Mouse (Mus musculus): ENCODE measurements at regions not wholly inside any gene's neighbourhood (a gene's known extent, or its start where the extent isn't known, plus 50 kb on each side); places are given as distances from the start of the nearest gene placed in this dataset.

GRCm38 (mm10) chr3:21404058-21404457 is 672.4 kb upstream of the Tbl1xr1 start:
- Histone ChIP-seq H3K27me3 (ENCODE audit: control insufficient read depth, insufficient read depth, low read length) (no peaks in the 10 kb centered on the region), H3K4me2 (replicated peaks; ENCODE audit: low read depth) (no peak overlapping the region), H3K4me1 (replicated peaks; ENCODE audit: control insufficient read depth, insufficient read depth) (no peaks in the 10 kb centered on the region), H3K9ac (ENCODE audit: low read length) (no peak overlapping the region), H3K4me3 (ENCODE audit: low read depth, low read length) (no peak overlapping the region), H3K9me3 (ENCODE audit: control insufficient read depth, low read length) (no peaks in the 10 kb centered on the region), H3K27ac (replicated peaks) (no peak overlapping the region), H3K36me3 (ENCODE audit: control insufficient read depth, insufficient read depth, low read length) (no peaks in the 10 kb centered on the region)
- ATAC-seq (ENCODE audit: low FRiP score, low TSS enrichment) (no peak), DNase-seq (ENCODE audit: low spot score) (no peak)
- 50% methylated on average over 3 of the region's 3 CpGs for WGBS
- TF ChIP-seq CTCF (IDR thresholded peaks at IDR 0.05; ENCODE audit: low read depth), result no peak
- no peak for TF ChIP-seq EP300 (optimal IDR thresholded peaks at IDR 0.05)

- no peaks in the 10 kb centered on the region for H3K27me3 ChIP-seq (ENCODE audit: control insufficient read depth, insufficient read depth, low read length)
- no peak overlapping the region for H3K4me2 ChIP-seq (replicated peaks; ENCODE audit: low read depth)
- no peak overlapping the region for H3K4me3 ChIP-seq (ENCODE audit: low read depth, low read length)
- no peak overlapping the region for H3K9ac ChIP-seq (ENCODE audit: low read length)
- TF ChIP-seq EP300 (optimal IDR thresholded peaks at IDR 0.05), result no peak
- TF ChIP-seq CTCF (IDR thresholded peaks at IDR 0.05; ENCODE audit: low read depth), result no peak
- H3K4me1 ChIP-seq (replicated peaks; ENCODE audit: control insufficient read depth, insufficient read depth), result no peaks in the 10 kb centered on the region
- 82% methylated on average over 5 of the region's 5 CpGs for WGBS
- H3K9me3 ChIP-seq (ENCODE audit: control insufficient read depth, low read length), result no peaks in the 10 kb centered on the region
- no peak for ATAC-seq (ENCODE audit: low FRiP score, low TSS enrichment)
- H3K36me3 ChIP-seq (ENCODE audit: control insufficient read depth, insufficient read depth, low read length), result no peaks in the 10 kb centered on the region
- H3K27ac ChIP-seq (replicated peaks), result no peak overlapping the region
- DNase-seq (ENCODE audit: low spot score), result no peak
Observed at GRCm38 (mm10) chr3:21407077-21407476, 669.4 kb upstream of the Tbl1xr1 start.

GRCm38 (mm10) chr3:21412010-21412409 is 664.4 kb upstream of the Tbl1xr1 start:
- 80% methylated on average over 2 of the region's 2 CpGs for WGBS
- Histone ChIP-seq H3K9ac (ENCODE audit: low read length) (no peak overlapping the region), H3K36me3 (ENCODE audit: control insufficient read depth, insufficient read depth, low read length) (no peaks in the 10 kb centered on the region), H3K4me2 (replicated peaks; ENCODE audit: low read depth) (no peak overlapping the region), H3K27me3 (ENCODE audit: control insufficient read depth, insufficient read depth, low read length) (no peaks in the 10 kb centered on the region), H3K4me3 (ENCODE audit: low read depth, low read length) (no peak overlapping the region), H3K4me1 (replicated peaks; ENCODE audit: control insufficient read depth, insufficient read depth) (no peaks in the 10 kb centered on the region), H3K9me3 (ENCODE audit: control insufficient read depth, low read length) (no peaks in the 10 kb centered on the region), H3K27ac (replicated peaks) (no peak overlapping the region)
- DNase-seq (ENCODE audit: low spot score) (no peak), ATAC-seq (ENCODE audit: low FRiP score, low TSS enrichment) (no peak)
- TF ChIP-seq CTCF (IDR thresholded peaks at IDR 0.05; ENCODE audit: low read depth), result no peak
- no peak for TF ChIP-seq EP300 (optimal IDR thresholded peaks at IDR 0.05)

GRCm38 (mm10) chr3:21423139-21423538 is 653.3 kb upstream of the Tbl1xr1 start:
- Histone ChIP-seq H3K4me3 (ENCODE audit: low read depth, low read length) (no peak overlapping the region), H3K27ac (replicated peaks) (no peak overlapping the region), H3K9me3 (ENCODE audit: control insufficient read depth, low read length) (no peaks in the 10 kb centered on the region), H3K27me3 (ENCODE audit: control insufficient read depth, insufficient read depth, low read length) (no peaks in the 10 kb centered on the region), H3K4me2 (replicated peaks; ENCODE audit: low read depth) (no peak overlapping the region), H3K36me3 (ENCODE audit: control insufficient read depth, insufficient read depth, low read length) (no peaks in the 10 kb centered on the region), H3K4me1 (replicated peaks; ENCODE audit: control insufficient read depth, insufficient read depth) (no peaks in the 10 kb centered on the region), H3K9ac (ENCODE audit: low read length) (no peak overlapping the region)
- WGBS, result 87% methylated on average over 5 of the region's 5 CpGs
- ATAC-seq (ENCODE audit: low FRiP score, low TSS enrichment), result no peak
- TF ChIP-seq CTCF (IDR thresholded peaks at IDR 0.05; ENCODE audit: low read depth) (no peak), EP300 (optimal IDR thresholded peaks at IDR 0.05) (no peak)
- DNase-seq (ENCODE audit: low spot score), result no peak

GRCm38 (mm10) chr3:21426538-21426937 is 649.9 kb upstream of the Tbl1xr1 start:
- WGBS, result 70% methylated on average over 6 of the region's 6 CpGs
- Histone ChIP-seq H3K4me3 (ENCODE audit: low read depth, low read length) (no peak overlapping the region), H3K27me3 (ENCODE audit: control insufficient read depth, insufficient read depth, low read length) (no peaks in the 10 kb centered on the region), H3K4me1 (replicated peaks; ENCODE audit: control insufficient read depth, insufficient read depth) (no peaks in the 10 kb centered on the region), H3K27ac (replicated peaks) (no peak overlapping the region), H3K9me3 (ENCODE audit: control insufficient read depth, low read length) (no peaks in the 10 kb centered on the region), H3K4me2 (replicated peaks; ENCODE audit: low read depth) (no peak overlapping the region), H3K9ac (ENCODE audit: low read length) (no peak overlapping the region), H3K36me3 (ENCODE audit: control insufficient read depth, insufficient read depth, low read length) (no peaks in the 10 kb centered on the region)
- ATAC-seq (ENCODE audit: low FRiP score, low TSS enrichment) (no peak), DNase-seq (ENCODE audit: low spot score) (no peak)
- TF ChIP-seq EP300 (optimal IDR thresholded peaks at IDR 0.05), result no peak
- TF ChIP-seq CTCF (IDR thresholded peaks at IDR 0.05; ENCODE audit: low read depth), result no peak

GRCm38 (mm10) chr3:21427408-21428031 is 648.9 kb upstream of the Tbl1xr1 start:
- Histone ChIP-seq H3K27ac (replicated peaks) (no peak overlapping the region), H3K9ac (ENCODE audit: low read length) (no peak overlapping the region), H3K9me3 (ENCODE audit: control insufficient read depth, low read length) (no peaks in the 10 kb centered on the region), H3K4me1 (replicated peaks; ENCODE audit: control insufficient read depth, insufficient read depth) (no peaks in the 10 kb centered on the region), H3K4me3 (ENCODE audit: low read depth, low read length) (no peak overlapping the region), H3K36me3 (ENCODE audit: control insufficient read depth, insufficient read depth, low read length) (no peaks in the 10 kb centered on the region), H3K27me3 (ENCODE audit: control insufficient read depth, insufficient read depth, low read length) (no peaks in the 10 kb centered on the region), H3K4me2 (replicated peaks; ENCODE audit: low read depth) (no peak overlapping the region)
- WGBS, result 49% methylated on average over 6 of the region's 6 CpGs
- no peak for ATAC-seq (ENCODE audit: low FRiP score, low TSS enrichment)
- no peak for TF ChIP-seq EP300 (optimal IDR thresholded peaks at IDR 0.05)
- no peak for TF ChIP-seq CTCF (IDR thresholded peaks at IDR 0.05; ENCODE audit: low read depth)
- DNase-seq (ENCODE audit: low spot score), result no peak
